Mouse (Mus musculus): ENCODE measurements around the gene Dnajc22. TPM values are rescaled to one million over a fixed set of nuclear protein-coding genes. Genes with fewer than 3 reads are reported as not detected.

Dnajc22 gene
- total RNA-seq, 2 experiments from 2014 or later, result 0.30 TPM; not detected in 1

GRCm38 (mm10) chr15:99115065-99115423, 22.1 kb downstream of the Dnajc22 start:
- DNase-seq, result no peak

GRCm38 (mm10) chr15:99116539-99116938, 23.6 kb downstream of the Dnajc22 start:
- no peak for DNase-seq

GRCm38 (mm10) chr15:99120814-99121213, 27.8 kb downstream of the Dnajc22 start:
- no peak for DNase-seq

GRCm38 (mm10) chr15:99122642-99123041, 29.7 kb downstream of the Dnajc22 start:
- no peak for DNase-seq

GRCm38 (mm10) chr15:99125711-99126080, 32.7 kb downstream of the Dnajc22 start, which contains the start of gene Spats2:
Gene Spats2 (plus strand): TSS chr15:99125916.
- no peak for DNase-seq

GRCm38 (mm10) chr15:99126081-99126815, 33.3 kb downstream of the Dnajc22 start:
- DNase-seq, result peak; percentile 85

- DNase-seq, result peak in 1 of 2 experiments; percentile 6
These were observed 33.9 kb downstream of the Dnajc22 start for GRCm38 (mm10) chr15:99126816-99127365.

- DNase-seq, result no peak
These were observed 35.0 kb downstream of the Dnajc22 start for GRCm38 (mm10) chr15:99127851-99128522.

GRCm38 (mm10) chr15:99129441-99129840, 36.5 kb downstream of the Dnajc22 start:
- no peak for DNase-seq

- DNase-seq, result no peak
These were observed 37.3 kb downstream of the Dnajc22 start for GRCm38 (mm10) chr15:99129956-99130910.

- no peak for DNase-seq
These were observed 45.4 kb downstream of the Dnajc22 start for GRCm38 (mm10) chr15:99138389-99138788.

GRCm38 (mm10) chr15:99139669-99140068, 46.7 kb downstream of the Dnajc22 start:
- no peak for DNase-seq

- no peak for DNase-seq
These were observed 57.5 kb downstream of the Dnajc22 start for GRCm38 (mm10) chr15:99150516-99150915.

- no peak for DNase-seq
These were observed 58.4 kb downstream of the Dnajc22 start for GRCm38 (mm10) chr15:99151324-99151723.

GRCm38 (mm10) chr15:99153466-99153865, 60.5 kb downstream of the Dnajc22 start:
- no peak for DNase-seq

Small RNA genes within 50 kb of the gene (microRNA-seq; reads per million reads assigned to microRNA genes)
- gene Mir6960, result 0 to 0.21 reads per million in 2 experiments

Other genes with a start within 250 kb of the Dnajc22 start
- gene Kmt2d, start 222.0 kb upstream of the Dnajc22 start, total RNA-seq (2021), result 100 to 1,000 TPM in 1 of 2 experiments, 10 to 100 TPM in 1; 81.4 to 101 TPM
- 1 to 10 TPM; 6.8 to 7.0 TPM for gene Rhebl1, start 198.6 kb upstream of the Dnajc22 start, total RNA-seq (2021)
- gene Dhh, start 194.6 kb upstream of the Dnajc22 start, total RNA-seq (2021), result under 1 TPM; 0.12 to 0.15 TPM
- gene Lmbr1l, start 174.9 kb upstream of the Dnajc22 start, total RNA-seq (2021), result 10 to 100 TPM; 16.4 to 22.6 TPM
- 100 to 1,000 TPM; 469 to 520 TPM for gene Tuba1b, start 158.6 kb upstream of the Dnajc22 start, total RNA-seq (2021)
- gene Gm49450, start 139.6 kb upstream of the Dnajc22 start, total RNA-seq (2021), result not detected
- gene Tuba1a, start 139.5 kb upstream of the Dnajc22 start, total RNA-seq (2021), result 100 to 1,000 TPM; 868 to 949 TPM
- gene Tuba1c, start 63.3 kb upstream of the Dnajc22 start, total RNA-seq (2021), result 10 to 100 TPM; 56.8 to 66.3 TPM
- gene Prph, start 38.0 kb upstream of the Dnajc22 start, total RNA-seq (2021), result 1 to 10 TPM in 1 of 2 experiments, under 1 TPM in 1; 0.82 to 2.2 TPM
- gene Troap, start 18.6 kb upstream of the Dnajc22 start, total RNA-seq (2021), result under 1 TPM; 0.38 to 0.40 TPM
- under 1 TPM in 1 of 2 experiments, not detected in 1; 0.30 TPM for gene C1ql4, start 5.4 kb upstream of the Dnajc22 start, total RNA-seq (2021)
- 10 to 100 TPM; 32.0 to 32.8 TPM for gene Spats2, start 32.7 kb downstream of the Dnajc22 start, total RNA-seq (2021)
- 10 to 100 TPM; 71.6 to 78.9 TPM for gene Kcnh3, start 131.7 kb downstream of the Dnajc22 start, total RNA-seq (2021)
- gene Mcrs1, start 158.8 kb downstream of the Dnajc22 start, total RNA-seq (2021), result 10 to 100 TPM; 63.3 to 71.5 TPM
- gene Prpf40b, start 201.9 kb downstream of the Dnajc22 start, total RNA-seq (2021), result 10 to 100 TPM; 96.8 to 98.3 TPM
- gene Fam186b, start 202.7 kb downstream of the Dnajc22 start, total RNA-seq (2021), result 1 to 10 TPM; 1.1 to 1.6 TPM

Measured in layer of hippocampus, postnatal 36 days (tissue).